Mouse (Mus musculus): ENCODE measurements around the gene Izumo4.

The Izumo4 gene

GRCm38 (mm10) chr10:80686617-80687016, 15.4 kb upstream of the Izumo4 start:
- in situ Hi-C loops (cut with MboI, MseI), result loop anchor here (5.0 kb wide), 1 partner anchor 59 kb away; no protein-coding TSS in a partner anchor

DNA sequence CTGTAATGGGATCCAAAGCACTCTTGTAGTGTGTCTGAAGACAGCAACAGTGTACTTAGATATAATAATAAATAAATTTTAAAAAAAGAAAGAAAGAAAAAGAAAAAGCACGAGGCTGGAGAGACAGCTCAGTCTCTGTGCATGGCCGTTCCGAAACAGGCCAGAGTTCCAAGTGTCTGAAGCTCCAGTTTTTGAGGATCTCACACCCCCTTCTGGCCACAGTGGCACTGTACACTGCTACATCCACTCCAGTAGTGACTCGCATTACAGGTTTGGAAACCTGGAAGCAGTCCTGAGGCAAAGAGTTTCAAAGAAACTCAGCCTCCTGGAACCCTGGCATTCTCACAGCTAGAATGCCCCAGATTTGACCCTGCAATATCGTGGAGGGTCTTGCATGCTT, 14.1 kb upstream of the Izumo4 start:
- in situ Hi-C loops (cut with MboI, MseI), result loop anchor here (5.0 kb wide), 1 partner anchor 61 kb away; no protein-coding TSS in a partner anchor

- in situ Hi-C loops (cut with MboI, MseI), result no loop called here
Measured at GRCm38 (mm10) chr10:80692249-80693165, 9.5 kb upstream of the Izumo4 start.

- in situ Hi-C loops (cut with MboI, MseI), result no loop called here
Measured at GRCm38 (mm10) chr10:80693401-80694045, 8.5 kb upstream of the Izumo4 start.

DNA sequence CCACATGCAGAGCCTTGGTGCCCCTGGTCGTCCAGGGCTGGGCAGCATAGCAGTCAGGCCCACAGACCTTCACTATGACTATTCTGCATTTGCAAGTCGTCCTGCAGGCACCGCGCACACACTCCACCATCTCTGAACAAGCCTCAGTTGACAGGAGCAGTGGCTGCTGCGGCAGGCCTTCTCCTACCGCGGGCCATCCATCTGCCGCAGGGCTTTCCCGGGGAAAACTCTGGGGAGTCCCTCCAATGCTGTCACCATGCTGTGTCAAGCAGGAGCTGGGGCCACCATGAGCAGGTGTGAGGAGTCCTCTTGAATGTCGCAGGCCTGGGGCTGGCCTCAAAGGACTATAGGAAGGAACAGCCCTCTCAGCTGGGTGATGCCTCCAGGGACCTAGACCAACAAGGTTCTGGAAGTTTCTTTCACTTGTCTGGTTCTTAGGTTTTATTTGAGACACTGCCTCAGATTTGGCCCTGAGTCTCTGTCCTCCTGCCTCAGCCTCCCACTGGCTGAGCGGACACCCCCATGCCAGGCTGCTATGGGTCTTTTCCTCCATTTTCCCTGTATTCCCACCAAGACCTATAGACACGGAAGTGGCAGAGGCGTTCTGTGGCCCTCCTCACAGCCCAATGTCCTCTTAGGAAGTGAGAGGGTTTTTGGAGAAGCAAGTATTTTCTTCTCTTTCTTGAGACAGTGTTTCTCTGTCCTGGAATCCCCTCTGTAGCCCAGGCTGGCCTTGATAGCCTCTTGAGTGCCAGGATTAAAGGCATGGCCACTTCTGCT, 7.6 kb upstream of the Izumo4 start:
- in situ Hi-C loops (cut with MboI, MseI), result no loop called here

DNA sequence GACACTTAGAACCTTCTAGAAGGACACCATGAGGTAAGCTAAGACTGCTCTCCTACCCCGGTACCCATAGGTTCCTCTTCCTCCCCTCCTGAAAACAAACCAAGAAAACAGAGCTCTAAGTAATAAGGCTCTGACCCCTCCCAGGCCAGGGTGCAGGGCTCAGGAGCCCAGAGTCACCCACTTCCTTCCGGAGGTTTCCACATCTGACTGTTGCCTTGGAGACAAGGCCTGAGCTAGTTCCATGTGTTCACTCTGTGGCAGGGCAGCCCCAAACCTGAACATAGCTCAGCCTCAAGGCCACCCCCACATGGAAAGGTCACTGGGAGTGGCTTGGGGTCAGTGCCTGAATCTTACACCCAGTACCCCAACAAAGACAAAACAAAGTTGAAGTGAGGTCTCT, 6.8 kb upstream of the Izumo4 start:
- in situ Hi-C loops (cut with MboI, MseI), result no loop called here

GRCm38 (mm10) chr10:80695801-80696501, 6.0 kb upstream of the Izumo4 start:
- in situ Hi-C loops (cut with MboI, MseI), result no loop called here

GRCm38 (mm10) chr10:80696502-80697392, 5.2 kb upstream of the Izumo4 start:
- in situ Hi-C loops (cut with MboI, MseI), result no loop called here

DNA sequence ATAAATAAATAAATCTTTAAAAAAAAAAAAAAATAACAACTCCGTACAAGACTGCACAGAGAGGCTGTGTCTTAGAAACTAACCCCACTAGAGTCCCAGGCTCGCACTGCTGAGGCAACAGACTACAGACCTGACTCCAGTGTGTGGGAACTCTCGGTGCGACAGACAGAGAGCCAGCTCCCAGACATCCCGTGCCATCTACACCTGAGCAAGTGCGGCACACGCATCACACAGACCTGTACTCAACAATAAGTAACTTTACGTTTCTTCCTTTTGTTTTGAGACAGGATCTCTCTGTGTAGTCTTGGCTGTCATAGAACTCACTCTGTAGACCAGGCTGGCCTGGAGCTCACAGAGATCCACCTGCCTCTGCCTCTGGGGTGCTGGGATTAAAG, 4.6 kb upstream of the Izumo4 start:
- in situ Hi-C loops (cut with MboI, MseI), result no loop called here

DNA sequence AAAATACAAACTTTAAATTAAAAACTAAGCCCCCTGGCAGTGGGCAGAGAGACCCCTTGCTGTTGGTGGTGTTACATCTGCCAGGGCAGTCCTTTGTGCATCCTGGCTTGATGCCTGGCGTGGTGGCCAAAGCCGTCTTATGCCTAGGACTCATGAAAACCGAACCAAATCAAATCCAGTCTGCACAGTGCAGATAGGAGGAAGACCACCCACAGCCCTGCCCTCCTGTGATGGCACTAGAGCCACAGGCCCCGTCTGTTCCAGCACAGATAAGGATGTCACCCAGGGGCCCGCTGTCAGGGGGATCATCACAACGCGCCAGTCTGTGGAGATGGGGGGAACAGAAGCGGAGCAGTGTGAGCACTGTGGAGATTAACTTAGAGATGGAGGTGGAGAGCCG, 4.2 kb upstream of the Izumo4 start:
- in situ Hi-C loops (cut with MboI, MseI), result no loop called here

DNA sequence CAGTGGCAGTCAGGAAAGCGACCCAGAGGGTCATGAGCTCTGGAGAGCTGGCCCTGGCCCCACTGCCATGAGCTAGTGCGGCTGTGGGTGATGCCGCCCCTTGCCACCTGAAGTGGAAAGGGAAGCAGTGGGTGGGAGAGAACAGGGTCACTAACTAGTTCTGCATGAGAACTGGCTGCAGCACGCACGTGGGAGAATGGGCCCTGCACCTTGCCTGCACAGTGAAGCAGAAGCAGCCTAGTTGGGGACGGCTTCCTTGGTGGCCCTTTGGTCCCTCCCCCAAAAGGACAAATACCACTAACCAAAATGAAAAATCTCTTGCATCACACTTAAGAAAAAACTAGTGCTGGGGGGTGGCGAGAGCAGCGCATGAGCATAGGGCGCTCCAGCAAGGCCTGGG, 3.4 kb upstream of the Izumo4 start:
- in situ Hi-C loops (cut with MboI, MseI), result no loop called here

- in situ Hi-C loops (cut with MboI, MseI), result loop anchor here (5.0 kb wide), 1 partner anchor 37 kb away; no protein-coding TSS in a partner anchor
Measured at GRCm38 (mm10) chr10:80700038-80700504, 1.9 kb upstream of the Izumo4 start.

- in situ Hi-C loops (cut with MboI, MseI), result loop anchor here (5.0 kb wide), 1 partner anchor 37 kb away; no protein-coding TSS in a partner anchor
Measured at GRCm38 (mm10) chr10:80700732-80701131, 1.3 kb upstream of the Izumo4 start.

DNA sequence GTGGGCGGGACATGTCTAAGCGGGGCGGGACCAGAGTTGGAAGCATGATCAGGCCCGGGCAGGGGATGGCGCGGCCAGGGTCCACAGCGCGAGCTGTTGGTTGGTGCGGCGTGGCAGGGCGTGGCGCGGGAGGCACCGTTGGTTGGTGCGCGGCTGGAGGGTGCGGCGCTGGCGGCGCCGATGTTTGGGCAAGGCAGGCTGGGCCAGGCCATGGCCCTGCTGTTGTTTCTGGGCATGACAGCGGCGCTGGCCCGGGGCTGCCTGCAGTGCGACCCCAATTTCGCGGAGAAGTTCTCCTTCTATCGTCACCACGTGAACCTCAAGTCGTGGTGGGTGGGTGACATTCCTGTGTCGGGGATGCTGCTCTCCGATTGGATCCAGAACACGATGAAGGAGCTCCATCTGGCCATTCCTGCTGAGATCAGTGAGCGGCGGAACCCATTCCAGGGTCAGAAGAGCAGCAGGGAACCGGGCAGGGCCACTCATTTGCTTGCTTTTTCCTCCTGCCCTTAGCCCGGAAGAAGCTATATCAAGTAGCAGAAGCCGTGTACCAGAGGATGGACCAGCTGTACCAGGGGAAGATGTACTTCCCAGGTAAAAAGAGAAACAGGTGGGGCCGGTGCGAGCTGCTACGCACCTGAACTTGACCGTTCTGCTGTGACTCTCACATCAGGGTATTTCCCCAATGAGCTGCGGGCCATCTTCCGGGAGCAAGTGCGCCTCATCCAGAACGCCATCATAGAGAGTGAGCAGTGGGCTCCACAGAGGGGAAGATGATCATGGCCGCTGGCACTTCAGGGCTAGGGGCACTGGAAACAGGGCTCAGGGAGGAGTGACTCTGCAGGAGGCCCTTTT, 779 bp downstream of the Izumo4 start:
- in situ Hi-C loops (cut with MboI, MseI), result loop anchor here (5.0 kb wide), 1 partner anchor 35 kb away; no protein-coding TSS in a partner anchor

DNA sequence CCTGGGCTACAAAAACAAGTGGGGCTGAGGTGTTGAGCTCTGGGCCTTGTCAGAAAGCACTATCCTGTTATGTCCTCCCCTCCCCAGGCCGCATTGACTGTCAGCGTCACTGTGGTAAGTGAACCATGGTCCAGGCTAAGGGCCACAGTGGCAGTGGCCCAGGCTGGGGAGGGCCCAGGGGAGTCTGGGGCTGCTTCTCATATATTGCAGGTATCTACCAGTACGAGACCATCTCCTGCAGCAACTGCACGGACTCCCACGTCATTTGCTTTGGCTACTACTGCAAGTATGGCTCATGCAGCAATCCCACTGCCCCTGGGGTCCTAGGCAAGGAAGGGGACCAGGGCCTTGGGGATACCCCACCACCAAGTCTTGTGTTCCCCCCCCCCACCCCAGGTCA, 1.7 kb downstream of the Izumo4 start:
- in situ Hi-C loops (cut with MboI, MseI), result loop anchor here (5.0 kb wide), 1 partner anchor 34 kb away; no protein-coding TSS in a partner anchor

DNA sequence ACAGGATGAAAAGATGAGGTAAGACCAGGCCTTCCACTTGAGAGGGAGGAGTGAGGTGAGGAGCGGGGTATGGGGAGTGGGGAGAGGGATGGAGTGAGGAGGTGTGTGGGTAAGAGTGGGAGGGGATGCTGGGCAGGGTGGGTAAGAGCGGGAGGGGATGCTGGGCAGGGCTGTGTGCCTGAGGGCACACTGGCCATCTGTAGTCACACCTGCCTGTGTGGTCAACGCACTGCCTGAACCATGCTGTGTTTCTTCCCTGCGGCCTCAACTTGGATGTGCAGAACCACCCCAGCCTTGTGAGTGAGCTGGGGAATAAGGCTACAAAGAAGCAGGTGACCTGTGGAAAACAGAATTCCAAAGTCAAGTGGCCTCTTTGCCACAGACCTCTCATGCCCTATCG, 2.4 kb downstream of the Izumo4 start:
- in situ Hi-C loops (cut with MboI, MseI), result loop anchor here (5.0 kb wide), 1 partner anchor 33 kb away; no protein-coding TSS in a partner anchor

DNA sequence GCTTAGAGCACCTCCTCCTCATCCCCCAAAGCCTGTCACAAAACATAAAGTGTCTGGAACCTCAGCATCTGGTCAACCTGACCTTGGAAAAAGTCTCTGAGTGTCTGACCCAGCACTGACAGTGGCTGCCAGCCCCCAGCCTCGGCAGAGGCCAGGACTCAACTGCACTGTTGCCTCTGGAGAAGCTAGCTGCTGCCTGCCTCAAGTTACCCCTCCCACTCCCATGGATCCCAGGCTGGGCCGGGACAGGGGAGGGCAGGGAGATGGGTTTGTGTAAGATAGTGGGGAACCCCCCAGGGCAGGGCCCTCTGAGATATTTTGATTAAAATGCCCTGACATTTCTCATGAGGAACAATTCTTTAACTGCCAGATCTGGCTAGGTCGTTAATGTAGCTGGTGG, 3.0 kb downstream of the Izumo4 start:
- in situ Hi-C loops (cut with MboI, MseI), result no loop called here

- in situ Hi-C loops (cut with MboI, MseI), result no loop called here
Measured at GRCm38 (mm10) chr10:80705479-80705878, 3.5 kb downstream of the Izumo4 start.

GRCm38 (mm10) chr10:80710834-80711233, 8.8 kb downstream of the Izumo4 start:
- in situ Hi-C loops (cut with MboI, MseI), result no loop called here

Data from regulatory T cell (primary cell).